Mouse (Mus musculus) C2C12 (cell line): Measurements from ENCODE around the gene Tmpo. TPM values are rescaled to one million over a fixed set of nuclear protein-coding genes. Genes with fewer than 3 reads are reported as not detected.

ENCODE experiments used
- H3K27me3 ChIP-seq: one replicate; pipeline ENCODE4 v1.6.1; 2011; ENCODE audit not compliant: control insufficient read depth, insufficient read depth, insufficient read length
- H3K36me3 ChIP-seq: one replicate; pipeline ENCODE4 v1.6.1; 2011; ENCODE audit not compliant: control insufficient read depth, insufficient read depth
- H3K4me3 ChIP-seq: one replicate; pipeline ENCODE4 v1.5.1; 2011; ENCODE audit warnings: mild to moderate bottlenecking, control low read depth; ENCODE audit not compliant: poor library complexity, insufficient read depth, severe bottlenecking
- H3K79me2 ChIP-seq: one replicate; pipeline ENCODE4 v1.6.1; 2011; ENCODE audit not compliant: control insufficient read depth, insufficient read depth
- H3K79me3 ChIP-seq: one replicate; pipeline ENCODE4 v1.6.1; 2011; ENCODE audit warnings: low read depth, control low read depth
- H3ac ChIP-seq: one replicate; pipeline ENCODE3; 2011; ENCODE audit warnings: low read depth; ENCODE audit not compliant: control insufficient read depth, insufficient read length
- CEBPB ChIP-seq: IDR thresholded peaks from one replicate; pipeline ENCODE4 v1.6.1; 2011; ENCODE audit warnings: low read depth, mild to moderate bottlenecking, control low read depth, moderate library complexity
- CTCF ChIP-seq: IDR thresholded peaks from one replicate; pipeline ENCODE4 v1.5.1; 2011; ENCODE audit not compliant: control insufficient read depth, insufficient read depth, insufficient read length
- FOSL1 ChIP-seq: IDR thresholded peaks from one replicate; pipeline ENCODE4 v1.8.0; 2011; ENCODE audit warnings: mild to moderate bottlenecking, low read length; ENCODE audit not compliant: poor library complexity, insufficient read depth, severe bottlenecking
- MAX ChIP-seq: IDR thresholded peaks from one replicate; pipeline ENCODE4 v1.6.1; 2011; ENCODE audit warnings: mild to moderate bottlenecking, control low read depth
- MYOD1 ChIP-seq: IDR thresholded peaks from one replicate; pipeline ENCODE4 v1.6.1; 2011; ENCODE audit warnings: low read depth; ENCODE audit not compliant: control insufficient read depth, insufficient read length
- MYOG ChIP-seq: IDR thresholded peaks from one replicate; pipeline ENCODE4 v1.6.1; 2011; ENCODE audit not compliant: control insufficient read depth, insufficient read length; ENCODE audit errors: extremely low read depth
- USF1 ChIP-seq: IDR thresholded peaks from one replicate; pipeline ENCODE4 v1.6.1; 2011; ENCODE audit warnings: low read depth, mild to moderate bottlenecking, control low read depth, moderate library complexity
- polyA plus RNA-seq: library from polyadenylated mRNA; unstranded; fragments of >200 nt; fragmentation: generic; extraction: Trizol; gene quantifications from one replicate; pipeline ENCODE4 v1.2.1, GENCODE M21; 2012; ENCODE audit warnings: missing spikeins

Tmpo gene
- polyA plus RNA-seq, 1 experiment: 113 TPM

- Histone ChIP-seq H3K36me3 (no peaks in the 10 kb centered on the region), H3ac (peak overlapping the region; percentile 13), H3K79me2 (peaks cover 25% of the 10 kb centered on the region), H3K4me3 (no peak overlapping the region), H3K79me3 (peaks cover 4% of the 10 kb centered on the region), H3K27me3 (no peaks in the 10 kb centered on the region)
- TF ChIP-seq MAX (peak; percentile 40), CEBPB (no peak), MYOD1 (peak; percentile 95), FOSL1 (no peak), USF1 (no peak), CTCF (no peak), MYOG (no peak)
These were observed 2.2 kb upstream of the Tmpo start for GRCm38 (mm10) chr10:91183316-91183715.

GRCm38 (mm10) chr10:91182291-91182990 lies 1.3 kb upstream of the Tmpo start:
- H3K79me3 ChIP-seq: peaks cover 8% of the 10 kb centered on the region
- H3K4me3 ChIP-seq: peak overlapping the region; percentile 43
- TF ChIP-seq MAX: no peak
- TF ChIP-seq MYOD1: no peak
- TF ChIP-seq CTCF: no peak
- peak; percentile 46 for TF ChIP-seq USF1
- H3K79me2 ChIP-seq: peaks cover 34% of the 10 kb centered on the region
- peak overlapping the region; percentile 79 for H3ac ChIP-seq
- no peaks in the 10 kb centered on the region for H3K36me3 ChIP-seq
- no peaks in the 10 kb centered on the region for H3K27me3 ChIP-seq

GRCm38 (mm10) chr10:91181461-91182288 lies 560 bp upstream of the Tmpo start:
- Histone ChIP-seq H3ac (peak overlapping the region; percentile 56), H3K36me3 (no peaks in the 10 kb centered on the region), H3K79me2 (peaks cover 38% of the 10 kb centered on the region), H3K27me3 (no peaks in the 10 kb centered on the region), H3K79me3 (peaks cover 8% of the 10 kb centered on the region), H3K4me3 (peak overlapping the region; percentile 43)
- TF ChIP-seq CEBPB: no peak
- no peak for TF ChIP-seq MYOG
- no peak for TF ChIP-seq MYOD1
- TF ChIP-seq MAX: no peak
- no peak for TF ChIP-seq USF1
- no peak for TF ChIP-seq FOSL1
- TF ChIP-seq CTCF: no peak

GRCm38 (mm10) chr10:91180301-91180700 lies 814 bp downstream of the Tmpo start:
- no peaks in the 10 kb centered on the region for H3K27me3 ChIP-seq
- H3K36me3 ChIP-seq: no peaks in the 10 kb centered on the region
- peaks cover 52% of the 10 kb centered on the region for H3K79me2 ChIP-seq
- peaks cover 8% of the 10 kb centered on the region for H3K79me3 ChIP-seq
- H3ac ChIP-seq: peak overlapping the region; percentile 22
- peak overlapping the region; percentile 43 for H3K4me3 ChIP-seq
- TF ChIP-seq MYOG (no peak), FOSL1 (no peak), MYOD1 (no peak)

GRCm38 (mm10) chr10:91179834-91180233 lies 1.3 kb downstream of the Tmpo start:
- no peak overlapping the region for H3ac ChIP-seq
- peaks cover 8% of the 10 kb centered on the region for H3K79me3 ChIP-seq
- H3K79me2 ChIP-seq: peaks cover 57% of the 10 kb centered on the region
- H3K36me3 ChIP-seq: no peaks in the 10 kb centered on the region
- H3K4me3 ChIP-seq: no peak overlapping the region
- TF ChIP-seq USF1: no peak
- no peak for TF ChIP-seq MAX
- no peak for TF ChIP-seq MYOD1
- no peak for TF ChIP-seq MYOG
- H3K27me3 ChIP-seq: no peaks in the 10 kb centered on the region

- Histone ChIP-seq H3ac (no peak overlapping the region), H3K4me3 (no peak overlapping the region), H3K79me3 (peaks cover 8% of the 10 kb centered on the region), H3K36me3 (no peaks in the 10 kb centered on the region), H3K79me2 (peaks cover 67% of the 10 kb centered on the region), H3K27me3 (no peaks in the 10 kb centered on the region)
- no peak for TF ChIP-seq CEBPB
- TF ChIP-seq MYOG: no peak
- no peak for TF ChIP-seq CTCF
- no peak for TF ChIP-seq USF1
- TF ChIP-seq MYOD1: no peak
- TF ChIP-seq MAX: no peak
- TF ChIP-seq FOSL1: no peak
These were observed 3.9 kb downstream of the Tmpo start for GRCm38 (mm10) chr10:91177201-91177600.
